Mouse (Mus musculus): Measurements from ENCODE around the gene Trdmt1. TPM values are rescaled to one million over a fixed set of nuclear protein-coding genes. Genes with fewer than 3 reads are reported as not detected.

The Trdmt1 gene
- polyA plus RNA-seq, 1 experiment from 2014 or later: 10.0 TPM

- peak; percentile 91 for ATAC-seq
- Histone ChIP-seq H3K4me1 (replicated peaks) (peaks cover 3% of the 10 kb centered on the region), H3K27me3 (replicated peaks) (no peaks in the 10 kb centered on the region; the same call in 1 of the 2 replicates), H3K36me3 (0 out of 2 replicates have a peak, but pooled peaks cover 4% of the 10 kb centered on the region), H3K4me3 (replicated peaks) (peak overlapping the region; percentile 67), H3K9me3 (no peaks in the 10 kb centered on the region), H3K4me2 (replicated peaks) (peak overlapping the region; percentile 83), H3K9ac (peak overlapping the region; percentile 75), H3K27ac (peak overlapping the region; percentile 97)
- WGBS: under 1% methylated on average over 46 of the region's 46 CpGs
Measured at GRCm38 (mm10) chr2:13574066-13574800, 29.8 kb upstream of the Trdmt1 start.

DNA sequence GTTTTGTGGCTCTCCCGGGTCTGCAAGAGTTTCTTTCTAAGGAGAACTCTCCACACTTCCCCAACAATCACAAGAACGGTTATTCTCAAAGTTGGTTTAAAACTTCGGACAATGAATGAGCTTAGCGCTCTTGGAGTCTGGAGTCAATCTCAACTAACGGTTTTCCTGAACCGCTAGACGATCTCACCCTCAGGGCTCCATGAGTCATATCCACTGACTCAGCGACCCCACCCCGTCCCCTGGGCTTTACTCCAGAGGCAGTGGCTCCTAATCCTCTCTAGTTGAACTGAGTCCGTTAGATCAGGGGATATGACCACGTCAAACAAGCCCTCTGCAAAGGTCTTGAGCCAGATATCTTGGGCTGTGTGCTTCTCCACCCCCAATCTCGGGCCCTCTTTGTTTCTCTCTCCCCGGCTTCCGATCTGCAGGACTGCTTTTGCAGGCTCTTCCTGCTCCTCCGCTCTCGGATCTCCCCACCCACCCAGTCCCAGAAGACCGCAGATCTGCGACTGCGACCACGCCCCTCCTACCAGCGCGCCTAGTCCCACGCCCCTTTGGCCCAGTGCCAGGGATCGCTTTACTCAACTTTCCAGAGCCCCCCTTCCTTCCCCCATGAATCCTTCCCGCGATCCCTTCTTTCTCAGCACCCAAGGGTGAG, 29.1 kb upstream of the Trdmt1 start, which contains the start of gene Vim:
Gene Vim (plus strand): TSS at position 520 of the 658 bp plus-strand sequence.
- Histone ChIP-seq H3K9ac (peak within 1 kb of the TSS; percentile 75), H3K4me1 (replicated peaks) (peaks cover 3% of the 10 kb centered on the region), H3K4me3 (replicated peaks) (peak within 1 kb of the TSS; percentile 67), H3K9me3 (no peaks in the 10 kb centered on the region), H3K27me3 (replicated peaks) (no peaks in the 10 kb centered on the region; the same call in 1 of the 2 replicates), H3K36me3 (0 out of 2 replicates have a peak, but pooled peaks cover 4% of the 10 kb centered on the region), H3K4me2 (replicated peaks) (peak within 1 kb of the TSS; percentile 83), H3K27ac (peak within 1 kb of the TSS; percentile 97)
- WGBS: under 1% methylated on average over 26 of the region's 26 CpGs
- ATAC-seq: peak; percentile 93

- ATAC-seq: peak; percentile 18
- WGBS: 16% methylated on average over 12 of the region's 12 CpGs
- Histone ChIP-seq H3K4me2 (replicated peaks) (peak overlapping the region; percentile 83), H3K27me3 (replicated peaks) (no peaks in the 10 kb centered on the region; the same call in 1 of the 2 replicates), H3K4me1 (replicated peaks) (peaks cover 3% of the 10 kb centered on the region), H3K9ac (0 out of 2 replicates have a peak overlapping the region, but pooled peaks have one; percentile 23), H3K27ac (peak overlapping the region; percentile 97), H3K36me3 (0 out of 2 replicates have a peak, but pooled peaks cover 4% of the 10 kb centered on the region), H3K4me3 (replicated peaks) (peak overlapping the region; percentile 67), H3K9me3 (no peaks in the 10 kb centered on the region)
Measured at GRCm38 (mm10) chr2:13572647-13573407, 28.4 kb upstream of the Trdmt1 start.

GRCm38 (mm10) chr2:13572101-13572553, 27.7 kb upstream of the Trdmt1 start:
- no peak overlapping the region for H3K4me3 ChIP-seq (replicated peaks)
- 52% methylated on average over 4 of the region's 4 CpGs for WGBS
- no peak overlapping the region for H3K9ac ChIP-seq
- H3K27me3 ChIP-seq (replicated peaks): no peaks in the 10 kb centered on the region; the same call in 1 of the 2 replicates
- no peak overlapping the region for H3K4me2 ChIP-seq (replicated peaks)
- H3K36me3 ChIP-seq: 0 out of 2 replicates have a peak, but pooled peaks cover under 1% of the 10 kb centered on the region
- H3K4me1 ChIP-seq (replicated peaks): peaks cover 3% of the 10 kb centered on the region
- peak overlapping the region; percentile 97; the same call in 1 of the 2 replicates for H3K27ac ChIP-seq
- ATAC-seq: no peak
- H3K9me3 ChIP-seq: no peaks in the 10 kb centered on the region

GRCm38 (mm10) chr2:13570122-13570521, 25.7 kb upstream of the Trdmt1 start:
- WGBS: 78% methylated on average over 2 of the region's 2 CpGs
- Histone ChIP-seq H3K27ac (no peak overlapping the region), H3K9me3 (no peaks in the 10 kb centered on the region), H3K4me2 (replicated peaks) (no peak overlapping the region), H3K4me1 (replicated peaks) (peaks cover 3% of the 10 kb centered on the region; the same call in 1 of the 2 replicates), H3K9ac (no peak overlapping the region), H3K4me3 (replicated peaks) (no peak overlapping the region), H3K27me3 (replicated peaks) (no peaks in the 10 kb centered on the region; the same call in 1 of the 2 replicates), H3K36me3 (no peaks in the 10 kb centered on the region)
- ATAC-seq: no peak

DNA sequence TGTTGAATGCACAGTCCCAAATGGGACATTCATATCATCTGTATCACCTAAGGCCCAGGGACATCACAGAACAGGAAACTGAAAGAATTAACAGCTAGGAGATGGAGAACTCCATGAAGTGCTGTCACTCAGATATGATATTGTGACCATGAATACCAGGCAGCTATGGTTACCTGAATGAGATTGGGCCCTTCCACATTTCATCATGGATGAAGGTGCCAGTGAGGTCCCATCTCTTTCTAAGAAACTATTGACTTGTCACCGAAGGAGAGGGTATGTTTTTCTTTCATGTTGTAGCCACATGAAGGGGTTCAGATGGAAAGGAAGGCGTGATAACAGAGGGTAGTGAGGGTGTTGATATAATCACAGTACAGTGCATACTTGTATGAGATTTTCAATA, 15.9 kb upstream of the Trdmt1 start:
- Histone ChIP-seq H3K36me3 (no peaks in the 10 kb centered on the region), H3K4me3 (replicated peaks) (no peak overlapping the region), H3K9me3 (no peaks in the 10 kb centered on the region), H3K27ac (no peak overlapping the region), H3K4me2 (replicated peaks) (no peak overlapping the region), H3K27me3 (replicated peaks) (no peaks in the 10 kb centered on the region), H3K4me1 (replicated peaks) (peaks cover 3% of the 10 kb centered on the region; the same call in 1 of the 2 replicates), H3K9ac (no peak overlapping the region)
- no peak for ATAC-seq
- WGBS: 91% methylated on average over 2 of the region's 2 CpGs

DNA sequence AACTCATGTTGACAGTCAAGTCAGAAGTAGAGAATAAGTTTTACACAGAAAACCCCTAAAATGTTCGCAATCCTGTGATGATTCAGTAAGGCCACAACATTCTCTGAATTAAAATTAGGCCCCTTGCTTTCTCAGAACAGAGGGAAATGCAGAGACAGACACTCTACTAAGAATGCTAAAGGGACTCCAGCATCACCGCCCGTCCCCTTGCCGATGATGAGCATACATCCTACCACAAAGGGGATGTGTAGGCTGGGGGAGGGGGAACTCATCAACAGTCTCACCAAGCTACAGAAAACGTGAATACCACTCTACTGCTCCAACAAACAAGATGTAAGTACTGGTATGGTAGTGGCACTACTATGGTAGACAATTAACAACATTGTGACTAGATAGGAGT, 15.3 kb upstream of the Trdmt1 start:
- Histone ChIP-seq H3K4me2 (replicated peaks) (no peak overlapping the region), H3K9ac (no peak overlapping the region), H3K27me3 (replicated peaks) (no peaks in the 10 kb centered on the region), H3K36me3 (no peaks in the 10 kb centered on the region), H3K4me1 (replicated peaks) (peaks cover 3% of the 10 kb centered on the region; the same call in 1 of the 2 replicates), H3K27ac (no peak overlapping the region), H3K4me3 (replicated peaks) (no peak overlapping the region), H3K9me3 (no peaks in the 10 kb centered on the region)
- ATAC-seq: no peak
- 87% methylated on average over 5 of the region's 5 CpGs for WGBS

GRCm38 (mm10) chr2:13559303-13559702, 14.8 kb upstream of the Trdmt1 start:
- no peak overlapping the region for H3K27ac ChIP-seq

GRCm38 (mm10) chr2:13558607-13559262, 14.3 kb upstream of the Trdmt1 start:
- Histone ChIP-seq H3K4me2 (replicated peaks) (no peak overlapping the region), H3K4me3 (replicated peaks) (no peak overlapping the region), H3K4me1 (replicated peaks) (peaks cover 3% of the 10 kb centered on the region; the same call in 1 of the 2 replicates), H3K27me3 (replicated peaks) (no peaks in the 10 kb centered on the region), H3K36me3 (no peaks in the 10 kb centered on the region), H3K9ac (no peak overlapping the region), H3K9me3 (no peaks in the 10 kb centered on the region), H3K27ac (peak overlapping the region; percentile 13; the same call in 1 of the 2 replicates)
- ATAC-seq: peak; percentile 67; the same call in 1 of the 2 replicates
- 41% methylated on average over 5 of the region's 5 CpGs for WGBS

More at GRCm38 (mm10) chr2:13559303-13559702, 14.8 kb upstream of the Trdmt1 start:
- H3K4me3 ChIP-seq (replicated peaks): no peak overlapping the region
- H3K4me1 ChIP-seq (replicated peaks): peaks cover 3% of the 10 kb centered on the region; the same call in 1 of the 2 replicates
- no peak overlapping the region for H3K4me2 ChIP-seq (replicated peaks)
- 68% methylated on average over 5 of the region's 5 CpGs for WGBS
- no peak overlapping the region for H3K9ac ChIP-seq
- no peaks in the 10 kb centered on the region for H3K9me3 ChIP-seq
- ATAC-seq: peak; percentile 55; the same call in 1 of the 2 replicates
- H3K27me3 ChIP-seq (replicated peaks): no peaks in the 10 kb centered on the region
- no peaks in the 10 kb centered on the region for H3K36me3 ChIP-seq

DNA sequence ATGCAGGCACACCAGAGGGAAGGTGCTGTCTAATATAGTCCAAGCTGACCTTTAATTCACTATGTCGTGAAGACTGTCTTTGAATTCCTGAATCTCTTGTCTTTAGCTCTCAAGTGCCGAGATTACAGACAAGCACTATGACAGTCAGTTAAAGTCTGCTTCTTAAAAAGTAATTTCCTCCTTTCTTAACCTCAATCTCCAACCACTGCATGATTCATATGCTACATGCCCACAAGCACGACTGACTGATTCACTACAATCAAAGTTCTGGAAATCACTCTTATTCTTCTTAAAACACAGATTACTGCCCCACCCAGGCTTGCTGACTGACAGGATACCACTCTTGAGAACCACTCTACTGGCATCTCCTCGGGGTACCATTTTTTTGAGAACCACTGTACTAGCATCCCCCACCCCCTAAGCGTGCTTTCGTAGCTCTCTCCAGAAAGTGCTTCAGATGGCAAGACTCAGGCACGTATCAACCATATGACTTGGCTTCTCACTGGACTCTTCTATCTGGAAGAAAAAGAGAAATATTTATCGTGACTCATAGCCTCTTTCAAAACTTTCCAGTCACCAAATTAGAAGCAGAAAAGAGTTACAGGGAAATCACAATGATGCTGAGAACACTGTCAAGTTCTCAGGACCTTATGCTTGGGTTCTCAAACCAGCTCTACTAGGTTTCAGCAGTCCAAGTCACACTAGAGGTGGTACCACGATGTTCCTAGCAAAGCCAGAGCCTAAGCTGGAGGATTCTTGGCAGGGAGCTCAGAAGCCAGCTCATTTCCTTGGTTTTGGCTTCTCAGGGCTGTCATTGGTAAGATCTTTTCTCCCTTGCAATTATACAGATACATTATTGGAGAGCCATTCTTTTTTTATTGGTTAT, 12.9 kb upstream of the Trdmt1 start:
- no peak overlapping the region for H3K9ac ChIP-seq
- no peaks in the 10 kb centered on the region for H3K36me3 ChIP-seq
- peaks cover 3% of the 10 kb centered on the region; the same call in 1 of the 2 replicates for H3K4me1 ChIP-seq (replicated peaks)
- no peaks in the 10 kb centered on the region for H3K9me3 ChIP-seq
- H3K4me2 ChIP-seq (replicated peaks): no peak overlapping the region
- H3K4me3 ChIP-seq (replicated peaks): no peak overlapping the region
- ATAC-seq: no peak
- 77% methylated on average over 9 of the region's 9 CpGs for WGBS
- H3K27me3 ChIP-seq (replicated peaks): no peaks in the 10 kb centered on the region
- no peak overlapping the region for H3K27ac ChIP-seq
